Mouse (Mus musculus) naive thymus-derived CD4-positive, alpha-beta T cell, adult 2 months (primary cell): ENCODE results near the gene Chrm4.

ENCODE experiments used
- DNase-seq: peaks from one replicate; pipeline ENCODE4 v3.0.0-alpha.2; 2011; ENCODE audit warnings: low read depth

Chrm4 gene

GRCm38 (mm10) chr2:91944170-91944950, 17.3 kb downstream of the Chrm4 start:
- DNase-seq = peak; percentile 91

- no peak for DNase-seq
These were observed 18.4 kb downstream of the Chrm4 start, which contains the start of gene Gm9821 for GRCm38 (mm10) chr2:91945483-91945882. Gene Gm9821, plus strand, starts transcription at chr2:91945703.

- DNase-seq = no peak
These were observed 19.8 kb downstream of the Chrm4 start for GRCm38 (mm10) chr2:91946836-91947235.

- DNase-seq = no peak
These were observed 20.5 kb downstream of the Chrm4 start for GRCm38 (mm10) chr2:91947397-91948150.

GRCm38 (mm10) chr2:91948151-91948509, 21.1 kb downstream of the Chrm4 start:
- no peak for DNase-seq

GRCm38 (mm10) chr2:91948792-91949241, 21.8 kb downstream of the Chrm4 start:
- peak; percentile 43 for DNase-seq

- no peak for DNase-seq
These were observed 22.6 kb downstream of the Chrm4 start for GRCm38 (mm10) chr2:91949411-91950274.

GRCm38 (mm10) chr2:91950275-91951085, 23.4 kb downstream of the Chrm4 start:
- DNase-seq = peak; percentile 73

- DNase-seq = no peak
These were observed 26.8 kb downstream of the Chrm4 start for GRCm38 (mm10) chr2:91953825-91954224.

- no peak for DNase-seq
These were observed 28.1 kb downstream of the Chrm4 start for GRCm38 (mm10) chr2:91955121-91955591.

- DNase-seq = no peak
These were observed 28.8 kb downstream of the Chrm4 start for GRCm38 (mm10) chr2:91955875-91956274.

- DNase-seq = peak; percentile 83
These were observed 30.0 kb downstream of the Chrm4 start for GRCm38 (mm10) chr2:91957096-91957495.

- DNase-seq = no peak
These were observed 31.0 kb downstream of the Chrm4 start for GRCm38 (mm10) chr2:91958049-91958448.

- peak; percentile 70 for DNase-seq
These were observed 31.8 kb downstream of the Chrm4 start for GRCm38 (mm10) chr2:91958701-91959457.

- DNase-seq = no peak
These were observed 32.7 kb downstream of the Chrm4 start for GRCm38 (mm10) chr2:91959544-91960410.

- DNase-seq = no peak
These were observed 33.4 kb downstream of the Chrm4 start for GRCm38 (mm10) chr2:91960459-91960858.

GRCm38 (mm10) chr2:91961901-91962761, 35.1 kb downstream of the Chrm4 start:
- DNase-seq = peak; percentile 80

GRCm38 (mm10) chr2:91962864-91963401, 35.9 kb downstream of the Chrm4 start:
- no peak for DNase-seq
